Mouse (Mus musculus): ENCODE data around the gene Slc45a1.

The Slc45a1 gene

GRCm38 (mm10) chr4:150651390-150652277 lies at the start of gene Slc45a1:
TSS of gene Slc45a1 (minus strand) at chr4:150652174.
- DNase-seq (ENCODE audit: low spot score in 2 of 2), result peak in 1 of 2 experiments; percentile 36

DNA sequence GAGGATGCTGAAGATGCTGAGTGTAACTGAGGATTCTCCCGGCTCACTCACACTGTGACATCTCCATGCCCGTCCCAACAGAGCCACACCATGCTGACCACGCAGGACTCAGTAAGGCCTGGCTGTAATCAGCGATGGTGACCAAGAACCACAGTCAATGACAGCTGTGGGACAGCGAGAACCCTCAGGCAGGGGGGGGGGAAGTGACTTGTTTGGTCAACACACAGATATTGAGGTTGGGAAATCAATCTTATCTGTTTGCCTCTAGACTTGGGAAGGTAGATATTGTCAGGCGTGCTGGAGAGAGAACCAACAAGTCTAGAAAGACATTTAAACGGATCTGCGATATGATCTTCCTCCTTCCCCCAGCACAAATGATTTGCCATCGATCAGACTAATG lies 48.9 kb upstream of the Slc45a1 start:
- no peak for DNase-seq (ENCODE audit: low spot score in 2 of 2)

DNA sequence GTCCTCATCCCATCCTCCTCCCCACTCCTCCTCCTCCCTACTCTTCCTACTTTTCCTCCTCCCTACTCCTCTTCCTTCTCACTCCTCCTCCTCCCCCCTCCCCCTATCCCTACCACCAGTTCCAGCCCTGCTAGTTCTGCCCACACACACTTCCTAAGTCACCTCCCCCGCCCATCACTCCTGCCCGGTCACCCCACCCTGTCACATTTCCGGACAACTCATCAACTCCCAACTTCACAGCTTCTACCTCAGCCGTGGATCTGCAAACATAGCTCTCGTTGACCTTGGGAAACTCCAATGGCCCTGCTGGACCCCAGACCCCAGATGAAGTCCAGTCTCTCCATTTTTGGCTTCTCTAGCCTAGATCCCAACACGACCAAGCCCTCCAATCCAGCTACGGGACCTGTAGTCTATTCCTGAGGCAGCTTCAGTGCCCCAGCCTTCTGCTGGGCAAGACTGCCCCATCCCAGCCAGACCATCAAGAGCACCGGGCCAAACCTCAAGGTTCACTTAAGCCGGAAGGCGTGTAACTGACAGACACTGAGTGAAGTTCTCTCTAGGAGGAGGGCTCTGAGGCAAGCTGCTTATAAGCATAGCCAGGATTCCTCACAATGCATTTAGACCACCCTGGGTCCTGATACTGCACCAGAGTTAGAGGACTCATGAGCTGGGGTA lies 42.6 kb upstream of the Slc45a1 start:
- no peak for DNase-seq (ENCODE audit: low spot score in 2 of 2)

- DNase-seq (ENCODE audit: low spot score in 2 of 2), result no peak
Measured at GRCm38 (mm10) chr4:150692861-150693403, 41.0 kb upstream of the Slc45a1 start.

GRCm38 (mm10) chr4:150690759-150691158 lies 38.8 kb upstream of the Slc45a1 start:
- no peak for DNase-seq (ENCODE audit: low spot score in 2 of 2)

DNA sequence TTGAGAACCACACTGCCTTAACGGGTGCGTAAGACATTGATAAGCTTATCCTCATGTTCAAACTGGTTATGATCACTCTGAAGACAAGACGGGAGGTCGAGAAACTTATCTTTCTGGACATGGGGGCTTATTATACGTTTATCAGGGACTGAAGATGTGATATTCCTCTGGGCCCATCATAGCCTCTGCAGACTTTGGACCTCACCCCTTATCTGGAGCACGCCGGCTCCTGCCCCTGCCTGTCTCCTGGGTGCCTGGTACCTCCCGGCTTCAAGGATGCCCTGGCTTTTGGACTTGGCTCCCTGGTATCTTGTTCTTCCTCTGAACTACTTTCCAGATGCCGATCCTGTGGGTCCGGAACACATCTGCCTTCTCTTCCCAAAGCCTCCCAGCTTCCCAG lies 37.6 kb upstream of the Slc45a1 start:
- no peak for DNase-seq (ENCODE audit: low spot score in 2 of 2)

DNA sequence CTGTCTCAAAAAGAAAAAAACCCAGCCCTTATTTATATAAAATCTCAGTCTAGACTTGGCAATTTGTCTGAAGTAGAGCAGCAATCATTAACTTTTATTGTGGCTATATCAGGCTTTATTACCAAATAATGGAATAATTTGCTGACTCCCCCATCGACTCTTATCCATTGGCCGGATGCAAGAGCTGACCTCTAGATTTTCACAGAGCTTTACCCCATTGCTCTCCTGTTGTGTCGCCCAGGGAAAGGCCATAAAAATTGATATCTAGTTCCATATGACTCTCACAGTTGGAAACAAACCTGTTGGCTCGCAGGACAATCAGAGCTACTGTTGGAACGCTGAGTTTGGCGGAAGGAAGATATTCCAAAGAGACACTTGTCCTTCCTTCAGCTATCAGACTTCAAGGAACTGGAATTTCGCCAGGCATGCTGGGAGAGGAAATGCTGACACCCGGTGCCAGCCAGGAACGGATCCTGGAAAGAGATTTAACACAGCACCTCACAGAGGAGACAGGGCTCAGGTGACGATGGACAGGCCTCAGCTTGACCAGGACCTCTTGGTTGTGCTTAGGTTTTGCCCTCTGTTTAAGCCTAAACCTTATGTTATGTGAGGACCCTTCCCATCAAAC lies 35.3 kb upstream of the Slc45a1 start:
- no peak for DNase-seq (ENCODE audit: low spot score in 2 of 2)

GRCm38 (mm10) chr4:150686538-150686937 lies 34.6 kb upstream of the Slc45a1 start:
- DNase-seq (ENCODE audit: low spot score in 2 of 2), result no peak

GRCm38 (mm10) chr4:150685778-150686493 lies 34.0 kb upstream of the Slc45a1 start:
- no peak for DNase-seq (ENCODE audit: low spot score in 2 of 2)

DNA sequence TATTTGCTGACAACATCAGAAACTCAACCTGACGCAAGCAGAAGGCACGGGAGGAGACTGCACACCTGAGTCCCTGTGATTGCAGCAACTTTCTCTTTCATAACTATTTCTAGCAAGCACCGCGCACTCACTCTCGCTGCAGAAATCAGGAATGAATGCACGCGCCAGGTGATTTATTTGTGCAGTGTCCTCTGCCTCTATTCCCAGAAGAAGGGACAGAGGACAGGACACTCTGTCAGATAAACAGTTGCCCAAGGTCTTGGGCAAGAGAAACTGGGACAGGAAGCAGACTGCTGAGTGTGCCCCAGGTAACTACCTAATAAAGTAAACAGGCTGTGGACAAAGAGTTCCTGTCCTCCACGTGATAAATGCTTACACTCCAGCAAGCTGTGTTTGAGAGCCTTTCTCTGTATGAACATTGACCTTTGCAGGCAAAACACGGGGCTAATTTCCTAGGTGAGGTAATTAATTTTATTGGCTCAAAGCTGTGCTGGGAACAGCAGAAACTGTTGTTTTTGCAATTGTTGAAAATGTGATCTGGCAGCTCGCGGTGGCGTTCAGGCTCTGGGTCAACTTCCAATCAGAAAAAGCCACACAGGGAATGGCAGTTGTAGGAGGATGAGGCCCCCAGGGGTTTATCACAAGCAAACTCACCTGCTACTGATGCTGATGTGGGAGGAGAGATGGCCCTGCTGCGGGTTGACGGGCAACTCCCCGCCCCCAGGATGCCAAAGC lies 33.2 kb upstream of the Slc45a1 start:
- DNase-seq (ENCODE audit: low spot score in 2 of 2), result no peak

DNA sequence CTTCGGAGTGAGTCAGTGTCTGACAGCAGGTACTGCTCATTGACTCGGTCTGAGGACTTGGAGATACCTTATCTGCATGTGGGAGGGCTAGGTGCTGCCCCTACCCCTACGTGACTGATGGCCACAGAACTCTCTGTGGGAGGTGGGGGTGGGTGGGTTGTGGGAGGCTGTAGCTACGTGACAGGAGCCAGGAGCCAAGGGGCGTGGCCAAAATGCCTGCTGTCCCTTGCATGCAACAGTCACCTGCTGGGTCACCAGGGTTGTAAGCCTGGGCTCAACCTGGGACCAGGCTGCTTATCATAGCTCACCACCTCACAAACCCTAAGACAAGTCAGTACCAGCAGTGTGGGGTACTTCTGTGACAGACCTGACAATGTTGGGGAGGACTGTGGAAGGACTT lies 28.4 kb upstream of the Slc45a1 start:
- DNase-seq (ENCODE audit: low spot score in 2 of 2), result no peak

- no peak for DNase-seq (ENCODE audit: low spot score in 2 of 2)
Measured at GRCm38 (mm10) chr4:150678789-150679188, 26.8 kb upstream of the Slc45a1 start.

GRCm38 (mm10) chr4:150677846-150678224 lies 25.9 kb upstream of the Slc45a1 start:
- no peak for DNase-seq (ENCODE audit: low spot score in 2 of 2)

DNA sequence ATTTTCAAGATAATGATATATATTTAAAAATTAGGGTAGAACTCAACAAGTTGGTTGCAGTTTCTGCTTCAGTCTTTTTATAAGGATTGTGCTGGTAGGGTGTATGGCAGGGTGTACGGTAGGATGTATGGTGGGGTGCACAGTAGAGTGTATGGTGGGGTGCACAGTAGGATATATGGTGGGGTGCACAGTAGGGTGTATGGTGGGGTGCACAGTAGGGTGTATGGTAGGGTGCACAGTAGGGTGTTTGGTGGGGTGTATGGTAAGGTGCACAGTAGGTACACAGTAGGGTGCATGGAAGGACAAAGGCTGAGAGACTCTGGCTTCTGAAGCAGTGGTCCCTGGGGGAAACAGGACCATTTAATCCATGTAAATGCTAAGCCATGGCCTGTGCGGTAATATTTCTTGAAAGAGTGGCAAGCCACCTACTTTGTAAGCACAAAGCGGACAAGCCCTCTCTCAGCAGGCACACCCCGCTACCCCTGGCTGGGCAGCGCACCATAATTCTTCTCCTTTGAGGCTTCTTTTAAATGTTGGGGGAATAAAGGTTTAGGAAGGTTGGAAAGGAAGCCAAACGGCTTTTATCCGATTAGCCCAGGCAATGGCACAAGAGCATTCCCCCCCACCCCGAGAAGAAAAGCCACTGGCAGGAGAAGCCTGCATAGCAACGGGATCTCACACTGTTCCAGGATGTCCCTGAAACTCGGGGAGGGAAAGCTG lies 25.3 kb upstream of the Slc45a1 start:
- DNase-seq (ENCODE audit: low spot score in 2 of 2), result no peak

GRCm38 (mm10) chr4:150676029-150676428 lies 24.1 kb upstream of the Slc45a1 start:
- DNase-seq (ENCODE audit: low spot score in 2 of 2), result no peak

DNA sequence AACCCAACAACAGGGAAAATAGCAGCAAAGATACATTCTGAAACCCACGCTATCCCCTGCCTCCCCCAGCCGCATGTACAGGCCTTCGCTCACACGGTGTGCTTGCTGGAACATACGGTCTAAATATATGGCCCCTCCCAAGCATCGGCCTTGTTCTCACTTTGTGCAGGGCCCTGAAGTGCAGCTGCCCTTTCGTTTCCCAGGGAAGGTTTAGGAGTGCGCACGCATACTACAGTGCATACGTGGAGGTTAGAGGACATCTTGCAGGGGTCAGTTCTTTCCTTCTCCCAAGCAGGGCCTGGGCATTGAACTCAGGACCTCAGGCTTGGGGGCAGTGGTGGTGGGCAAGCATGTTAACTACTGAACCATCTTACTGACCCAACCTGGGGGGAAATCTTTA lies 23.3 kb upstream of the Slc45a1 start:
- no peak for DNase-seq (ENCODE audit: low spot score in 2 of 2)

DNA sequence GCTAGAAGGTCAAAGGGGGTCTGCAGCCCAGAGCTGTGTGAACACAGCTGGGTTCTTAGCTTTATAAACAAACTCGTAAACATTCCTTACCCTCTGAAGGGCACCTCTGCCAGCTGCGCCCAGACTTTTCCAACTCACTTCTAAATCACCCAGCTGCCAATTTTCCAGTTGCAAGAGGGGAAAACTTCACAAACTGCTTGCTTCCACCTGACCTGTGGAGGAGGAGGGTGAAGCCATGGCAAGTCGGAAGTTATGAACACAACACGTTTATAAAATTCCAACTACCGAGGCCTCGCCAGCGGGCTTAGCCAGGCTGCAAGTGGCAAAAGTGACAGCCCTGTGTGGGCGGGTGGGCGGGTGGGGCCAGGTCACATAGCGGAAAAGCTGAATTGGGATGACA lies 13.8 kb upstream of the Slc45a1 start:
- DNase-seq (ENCODE audit: low spot score in 2 of 2), result no peak

DNA sequence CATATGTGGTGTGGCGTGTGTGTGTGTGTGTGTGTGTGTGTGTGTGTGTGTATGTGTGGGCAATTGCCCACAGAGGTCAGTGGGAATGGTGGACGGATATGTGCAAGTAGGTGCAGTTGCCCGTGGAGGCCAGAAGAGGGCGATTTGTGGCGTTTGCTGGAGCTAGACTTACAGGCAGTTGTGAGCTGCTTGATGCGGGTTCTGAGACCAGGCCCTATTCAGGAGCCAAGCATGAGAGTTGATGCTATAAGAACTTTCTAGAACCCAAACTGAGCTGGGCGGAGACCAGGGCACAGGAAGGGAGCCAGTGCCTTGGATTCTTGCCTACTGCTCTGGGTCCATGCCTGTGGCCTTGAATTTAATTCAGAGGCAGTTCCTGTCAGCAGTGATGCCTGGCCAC lies 12.8 kb upstream of the Slc45a1 start:
- no peak for DNase-seq (ENCODE audit: low spot score in 2 of 2)

- DNase-seq (ENCODE audit: low spot score in 2 of 2), result no peak
Measured at GRCm38 (mm10) chr4:150663192-150663591, 11.2 kb upstream of the Slc45a1 start.

DNA sequence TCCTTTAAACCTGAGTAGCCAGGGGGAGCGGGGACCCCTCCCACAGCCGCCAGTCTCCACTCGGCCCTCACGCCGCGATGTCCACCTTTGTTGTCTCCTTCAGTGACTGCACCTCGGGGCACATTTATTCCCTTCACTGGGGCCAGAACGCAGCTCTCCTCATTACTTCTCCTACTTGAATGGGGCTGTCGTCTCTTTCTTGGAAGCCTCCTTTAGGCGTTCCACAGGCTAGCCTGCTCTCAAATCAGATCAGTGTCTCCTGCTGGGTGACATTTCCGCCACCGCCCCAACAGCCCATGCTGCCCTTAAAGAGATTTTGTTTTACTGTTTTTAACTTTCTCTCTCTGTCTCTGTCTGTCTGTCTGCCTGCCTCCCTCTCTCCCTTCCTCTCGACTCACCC lies 9.9 kb upstream of the Slc45a1 start:
- DNase-seq (ENCODE audit: low spot score in 2 of 2), result no peak
